Mouse (Mus musculus): ENCODE data around the gene Upp2. TPM values are rescaled to one million over a fixed set of nuclear protein-coding genes. Genes with fewer than 3 reads are reported as not detected.

Upp2 gene
- polyA plus RNA-seq, 1 experiment from 2014 or later, result 7.0 TPM

GRCm38 (mm10) chr2:58655169-58655568 is 88.1 kb downstream of the Upp2 start:
- H3K4me3 ChIP-seq, result no peak overlapping the region
- H3K4me2 ChIP-seq, result no peak overlapping the region
- H3K27ac ChIP-seq (ENCODE audit: poor library complexity, severe bottlenecking), result no peak overlapping the region
- no peaks in the 10 kb centered on the region for H3K36me3 ChIP-seq
- H3K27me3 ChIP-seq (replicated peaks), result no peaks in the 10 kb centered on the region
- no peak for ATAC-seq (ENCODE audit: insufficient number of reproducible peaks, low FRiP score)
- no peak overlapping the region for H3K9ac ChIP-seq
- no peaks in the 10 kb centered on the region for H3K4me1 ChIP-seq (replicated peaks)
- 83% methylated on average over 6 of the region's 6 CpGs for WGBS
- H3K9me3 ChIP-seq (replicated peaks), result no peaks in the 10 kb centered on the region

- H3K9ac ChIP-seq, result no peak overlapping the region
- no peaks in the 10 kb centered on the region for H3K9me3 ChIP-seq (replicated peaks)
- 88% methylated on average over 1 of the region's 1 CpGs for WGBS
- H3K36me3 ChIP-seq, result no peaks in the 10 kb centered on the region
- no peak overlapping the region for H3K4me2 ChIP-seq
- H3K4me1 ChIP-seq (replicated peaks), result no peaks in the 10 kb centered on the region; the same call in 1 of the 2 replicates
- no peak for ATAC-seq (ENCODE audit: insufficient number of reproducible peaks, low FRiP score)
- no peak overlapping the region for H3K4me3 ChIP-seq
- H3K27me3 ChIP-seq (replicated peaks), result no peaks in the 10 kb centered on the region
- H3K27ac ChIP-seq (ENCODE audit: poor library complexity, severe bottlenecking), result no peak overlapping the region
Measured at GRCm38 (mm10) chr2:58656959-58657358, 89.9 kb downstream of the Upp2 start.

- H3K9me3 ChIP-seq (replicated peaks), result no peaks in the 10 kb centered on the region
Measured at GRCm38 (mm10) chr2:58657855-58658254, 90.8 kb downstream of the Upp2 start.

GRCm38 (mm10) chr2:58660591-58660990 is 93.5 kb downstream of the Upp2 start:
- H3K9me3 ChIP-seq (replicated peaks), result no peaks in the 10 kb centered on the region
- H3K4me3 ChIP-seq, result no peak overlapping the region
- no peaks in the 10 kb centered on the region; the same call in 1 of the 2 replicates for H3K4me1 ChIP-seq (replicated peaks)
- H3K4me2 ChIP-seq, result no peak overlapping the region
- no peak overlapping the region for H3K9ac ChIP-seq
- no peaks in the 10 kb centered on the region for H3K27me3 ChIP-seq (replicated peaks)
- no peak for ATAC-seq (ENCODE audit: insufficient number of reproducible peaks, low FRiP score)
- WGBS, result 69% methylated on average over 13 of the region's 13 CpGs
- H3K36me3 ChIP-seq, result no peaks in the 10 kb centered on the region
- no peak overlapping the region for H3K27ac ChIP-seq (ENCODE audit: poor library complexity, severe bottlenecking)

More at GRCm38 (mm10) chr2:58657855-58658254, 90.8 kb downstream of the Upp2 start:
- no peaks in the 10 kb centered on the region for H3K27me3 ChIP-seq (replicated peaks)
- H3K9ac ChIP-seq, result no peak overlapping the region
- H3K4me3 ChIP-seq, result no peak overlapping the region
- no peaks in the 10 kb centered on the region for H3K36me3 ChIP-seq
- WGBS, result 86% methylated on average over 10 of the region's 10 CpGs
- H3K4me1 ChIP-seq (replicated peaks), result no peaks in the 10 kb centered on the region; the same call in 1 of the 2 replicates
- H3K4me2 ChIP-seq, result no peak overlapping the region
- no peak for ATAC-seq (ENCODE audit: insufficient number of reproducible peaks, low FRiP score)
- no peak overlapping the region for H3K27ac ChIP-seq (ENCODE audit: poor library complexity, severe bottlenecking)

- H3K4me3 ChIP-seq, result no peak overlapping the region
- H3K27me3 ChIP-seq (replicated peaks), result no peaks in the 10 kb centered on the region
- no peak overlapping the region for H3K4me2 ChIP-seq
- no peaks in the 10 kb centered on the region for H3K9me3 ChIP-seq (replicated peaks)
- WGBS, result 82% methylated on average over 5 of the region's 5 CpGs
- no peak overlapping the region for H3K9ac ChIP-seq
- no peaks in the 10 kb centered on the region for H3K36me3 ChIP-seq
- no peaks in the 10 kb centered on the region; the same call in 1 of the 2 replicates for H3K4me1 ChIP-seq (replicated peaks)
- H3K27ac ChIP-seq (ENCODE audit: poor library complexity, severe bottlenecking), result no peak overlapping the region
- ATAC-seq (ENCODE audit: insufficient number of reproducible peaks, low FRiP score), result no peak
Measured at GRCm38 (mm10) chr2:58661116-58661515, 94.0 kb downstream of the Upp2 start.

GRCm38 (mm10) chr2:58662661-58663060 is 95.6 kb downstream of the Upp2 start:
- Histone ChIP-seq H3K27ac (ENCODE audit: poor library complexity, severe bottlenecking) (no peak overlapping the region), H3K27me3 (replicated peaks) (no peaks in the 10 kb centered on the region), H3K4me2 (no peak overlapping the region), H3K9ac (no peak overlapping the region), H3K4me1 (replicated peaks) (peaks cover 4% of the 10 kb centered on the region), H3K9me3 (replicated peaks) (no peaks in the 10 kb centered on the region), H3K36me3 (no peaks in the 10 kb centered on the region), H3K4me3 (no peak overlapping the region)
- WGBS, result 84% methylated on average over 9 of the region's 9 CpGs
- no peak for ATAC-seq (ENCODE audit: insufficient number of reproducible peaks, low FRiP score)

- Histone ChIP-seq H3K4me1 (replicated peaks) (peaks cover 4% of the 10 kb centered on the region), H3K4me2 (no peak overlapping the region), H3K27me3 (replicated peaks) (no peaks in the 10 kb centered on the region), H3K36me3 (no peaks in the 10 kb centered on the region), H3K9ac (no peak overlapping the region), H3K4me3 (no peak overlapping the region), H3K9me3 (replicated peaks) (no peaks in the 10 kb centered on the region), H3K27ac (ENCODE audit: poor library complexity, severe bottlenecking) (no peak overlapping the region)
- no peak for ATAC-seq (ENCODE audit: insufficient number of reproducible peaks, low FRiP score)
- 74% methylated on average over 7 of the region's 7 CpGs for WGBS
Measured at GRCm38 (mm10) chr2:58663404-58664120, 96.5 kb downstream of the Upp2 start.

GRCm38 (mm10) chr2:58665081-58665814 is 98.2 kb downstream of the Upp2 start:
- H3K4me3 ChIP-seq, result no peak overlapping the region
- no peak for ATAC-seq (ENCODE audit: insufficient number of reproducible peaks, low FRiP score)
- no peaks in the 10 kb centered on the region for H3K9me3 ChIP-seq (replicated peaks)
- 76% methylated on average over 12 of the region's 12 CpGs for WGBS
- no peaks in the 10 kb centered on the region for H3K36me3 ChIP-seq
- no peaks in the 10 kb centered on the region for H3K27me3 ChIP-seq (replicated peaks)
- no peak overlapping the region for H3K27ac ChIP-seq (ENCODE audit: poor library complexity, severe bottlenecking)
- H3K9ac ChIP-seq, result no peak overlapping the region
- no peak overlapping the region for H3K4me2 ChIP-seq
- H3K4me1 ChIP-seq (replicated peaks), result peaks cover 4% of the 10 kb centered on the region

GRCm38 (mm10) chr2:58667298-58667697 is 100.2 kb downstream of the Upp2 start:
- WGBS, result 26% methylated on average over 3 of the region's 3 CpGs
- Histone ChIP-seq H3K27me3 (replicated peaks) (no peaks in the 10 kb centered on the region), H3K36me3 (no peaks in the 10 kb centered on the region), H3K4me2 (no peak overlapping the region), H3K9me3 (replicated peaks) (no peaks in the 10 kb centered on the region), H3K4me1 (replicated peaks) (peaks cover 4% of the 10 kb centered on the region), H3K4me3 (no peak overlapping the region), H3K9ac (no peak overlapping the region), H3K27ac (ENCODE audit: poor library complexity, severe bottlenecking) (no peak overlapping the region)
- ATAC-seq (ENCODE audit: insufficient number of reproducible peaks, low FRiP score), result no peak

- H3K9ac ChIP-seq, result no peak overlapping the region
- no peak for ATAC-seq (ENCODE audit: insufficient number of reproducible peaks, low FRiP score)
- no peak overlapping the region for H3K27ac ChIP-seq (ENCODE audit: poor library complexity, severe bottlenecking)
- no peaks in the 10 kb centered on the region for H3K27me3 ChIP-seq (replicated peaks)
- peaks cover 4% of the 10 kb centered on the region for H3K4me1 ChIP-seq (replicated peaks)
- no peak overlapping the region for H3K4me3 ChIP-seq
- no peaks in the 10 kb centered on the region for H3K9me3 ChIP-seq (replicated peaks)
- no peak overlapping the region for H3K4me2 ChIP-seq
- 41% methylated on average over 9 of the region's 9 CpGs for WGBS
- H3K36me3 ChIP-seq, result no peaks in the 10 kb centered on the region
Measured at GRCm38 (mm10) chr2:58667991-58668390, 100.9 kb downstream of the Upp2 start.

GRCm38 (mm10) chr2:58669114-58669513 is 102.0 kb downstream of the Upp2 start:
- 78% methylated on average over 3 of the region's 3 CpGs for WGBS
- no peaks in the 10 kb centered on the region for H3K27me3 ChIP-seq (replicated peaks)
- H3K36me3 ChIP-seq, result no peaks in the 10 kb centered on the region
- no peak overlapping the region for H3K27ac ChIP-seq (ENCODE audit: poor library complexity, severe bottlenecking)
- no peak overlapping the region for H3K9ac ChIP-seq
- ATAC-seq (ENCODE audit: insufficient number of reproducible peaks, low FRiP score), result no peak
- H3K4me3 ChIP-seq, result no peak overlapping the region
- H3K4me2 ChIP-seq, result no peak overlapping the region
- H3K4me1 ChIP-seq (replicated peaks), result peaks cover 4% of the 10 kb centered on the region
- peaks cover 9% of the 10 kb centered on the region for H3K9me3 ChIP-seq (replicated peaks)
